Mouse (Mus musculus) urinary bladder, postnatal 36 days (tissue): Measurements from ENCODE around the gene Rapgef5.
"Not testable (repeated sequence)": the region's sequence is repeated elsewhere in the genome, so short reads cannot be mapped to it uniquely, and the experiment has no call there.

Experiments used
- DNase-seq, 2 experiments: peaks; one replicate each; pipeline ENCODE4 v3.0.0; 2022; ENCODE audit warnings: low spot score in 2 of 2, mixed read lengths in 1 of 2

Rapgef5 gene

GRCm38 (mm10) chr12:117769113-117769512, 252.8 kb downstream of the Rapgef5 start:
- peak; percentile 59 to 65 for DNase-seq

GRCm38 (mm10) chr12:117770211-117770610, 253.9 kb downstream of the Rapgef5 start:
- no peak for DNase-seq

GRCm38 (mm10) chr12:117771156-117771555, 254.9 kb downstream of the Rapgef5 start:
- no peak for DNase-seq

- DNase-seq, result peak; percentile 52 to 57
Measured at GRCm38 (mm10) chr12:117772638-117773037, 256.4 kb downstream of the Rapgef5 start.

- DNase-seq, result no peak
Measured at GRCm38 (mm10) chr12:117776841-117777240, 260.6 kb downstream of the Rapgef5 start.

GRCm38 (mm10) chr12:117781360-117781759, 265.1 kb downstream of the Rapgef5 start:
- DNase-seq, result no peak

- no peak for DNase-seq
Measured at GRCm38 (mm10) chr12:117783426-117783825, 267.1 kb downstream of the Rapgef5 start.

GRCm38 (mm10) chr12:117786621-117787020, 270.3 kb downstream of the Rapgef5 start:
- no peak for DNase-seq

GRCm38 (mm10) chr12:117788513-117789011, 272.3 kb downstream of the Rapgef5 start:
- no peak for DNase-seq

GRCm38 (mm10) chr12:117789017-117789416, 272.7 kb downstream of the Rapgef5 start:
- DNase-seq, result no peak

GRCm38 (mm10) chr12:117795303-117795702, 279.0 kb downstream of the Rapgef5 start:
- DNase-seq, result no peak

GRCm38 (mm10) chr12:117803989-117804388, 287.7 kb downstream of the Rapgef5 start, which contains the start of gene Cdca7l:
TSS of gene Cdca7l (plus strand) at chr12:117804289.
- DNase-seq, result not testable (repeated sequence)

GRCm38 (mm10) chr12:117805576-117805975, 289.3 kb downstream of the Rapgef5 start:
- DNase-seq, result no peak

- no peak for DNase-seq
Measured at GRCm38 (mm10) chr12:117806007-117806451, 289.8 kb downstream of the Rapgef5 start.

- no peak for DNase-seq
Measured at GRCm38 (mm10) chr12:117806470-117806869, 290.2 kb downstream of the Rapgef5 start.

GRCm38 (mm10) chr12:117807637-117808036, 291.4 kb downstream of the Rapgef5 start:
- no peak for DNase-seq

- DNase-seq, result no peak
Measured at GRCm38 (mm10) chr12:117808355-117809326, 292.4 kb downstream of the Rapgef5 start.
